Mouse (Mus musculus): ENCODE data around the gene Tmem115.

Tmem115 gene

DNA sequence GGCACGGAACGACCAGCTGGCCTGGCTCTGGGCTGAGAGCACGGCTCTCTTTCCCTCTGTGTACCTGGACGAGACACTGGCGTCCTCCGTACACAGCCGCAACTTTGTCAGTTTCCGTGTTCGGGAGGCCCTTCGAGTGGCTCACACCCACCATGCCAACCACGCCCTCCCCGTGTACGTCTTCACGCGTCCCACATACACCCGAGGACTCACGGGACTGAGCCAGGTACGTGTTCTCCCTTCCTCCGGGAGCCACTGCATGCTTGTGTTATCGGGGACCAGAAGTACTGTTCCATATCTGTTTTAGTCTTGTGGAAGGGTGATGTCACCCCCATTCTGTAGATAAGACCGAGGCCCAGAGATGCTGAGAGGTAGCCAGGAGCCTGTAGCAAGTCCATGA, 37.1 kb downstream of the Tmem115 start:
- 94% methylated on average over 21 of the region's 21 CpGs for WGBS

DNA sequence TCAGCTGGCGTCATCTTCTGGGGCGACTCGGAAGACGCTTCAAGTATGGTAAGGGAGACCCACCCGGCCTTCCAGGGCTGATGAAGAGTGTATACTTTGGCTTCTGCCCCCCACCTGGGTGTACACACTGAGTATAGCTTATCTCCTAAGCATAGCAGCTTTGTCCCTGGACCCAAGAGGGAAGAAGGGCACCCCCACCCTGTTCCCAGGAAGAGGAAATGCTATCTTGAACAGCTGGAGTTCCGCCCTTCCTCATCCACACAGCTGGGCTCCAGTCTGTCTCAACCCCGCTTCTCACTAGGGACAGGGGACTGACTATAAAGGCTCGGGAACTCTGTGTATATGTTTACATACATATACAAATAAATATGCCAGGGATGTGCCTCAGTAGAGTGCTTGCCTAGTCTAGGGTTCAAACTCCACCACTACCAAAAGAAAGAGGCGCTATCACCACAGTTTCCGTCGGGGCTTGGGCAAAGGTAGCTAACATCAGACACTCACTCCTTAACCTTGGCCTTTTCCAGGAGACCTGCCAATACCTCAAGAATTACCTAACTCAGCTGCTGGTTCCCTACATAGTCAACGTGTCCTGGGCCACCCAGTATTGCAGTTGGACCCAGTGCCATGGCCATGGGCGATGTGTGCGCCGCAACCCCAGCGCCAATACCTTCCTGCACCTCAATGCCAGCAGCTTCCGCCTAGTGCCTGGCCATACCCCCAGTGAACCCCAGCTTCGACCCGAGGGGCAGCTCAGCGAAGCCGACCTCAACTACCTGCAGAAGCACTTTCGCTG, 38.0 kb downstream of the Tmem115 start:
- WGBS = 91% methylated on average over 22 of the region's 22 CpGs

DNA sequence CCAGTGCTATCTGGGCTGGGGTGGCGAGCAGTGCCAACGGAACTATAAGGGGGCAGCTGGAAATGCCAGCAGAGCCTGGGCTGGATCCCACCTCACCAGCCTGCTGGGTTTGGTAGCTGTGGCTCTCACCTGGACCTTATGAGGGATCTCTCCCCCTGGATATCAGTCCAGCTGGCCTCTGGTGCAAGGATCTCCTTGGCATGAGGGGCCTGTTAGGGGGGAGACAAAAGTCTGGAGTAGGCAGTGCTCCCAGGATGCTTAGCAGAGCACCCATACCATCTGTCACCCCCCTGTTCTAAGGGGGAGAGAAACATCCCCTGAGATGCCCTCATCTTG, 38.5 kb downstream of the Tmem115 start:
- 98% methylated on average over 2 of the region's 2 CpGs for WGBS

DNA sequence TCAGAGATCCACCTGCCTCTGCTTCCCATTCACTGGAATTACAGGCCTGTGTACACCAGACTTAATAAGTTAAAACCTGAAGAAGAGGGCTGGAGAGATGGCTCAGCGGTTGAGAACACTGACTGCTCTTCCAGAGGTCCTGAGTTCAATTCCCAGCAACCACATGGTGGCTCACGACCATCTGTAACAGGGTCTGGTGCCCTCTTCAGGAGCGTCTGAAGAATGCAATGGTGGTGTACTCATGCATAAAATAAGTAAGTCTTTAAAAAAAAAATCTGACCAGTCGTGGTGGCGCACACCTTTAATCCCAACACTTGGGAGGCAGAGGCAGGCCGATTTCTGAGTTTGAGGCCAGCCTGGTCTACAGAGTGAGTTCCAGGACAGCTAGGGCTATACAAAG, 40.0 kb downstream of the Tmem115 start:
- 82% methylated on average over 6 of the region's 6 CpGs for WGBS

DNA sequence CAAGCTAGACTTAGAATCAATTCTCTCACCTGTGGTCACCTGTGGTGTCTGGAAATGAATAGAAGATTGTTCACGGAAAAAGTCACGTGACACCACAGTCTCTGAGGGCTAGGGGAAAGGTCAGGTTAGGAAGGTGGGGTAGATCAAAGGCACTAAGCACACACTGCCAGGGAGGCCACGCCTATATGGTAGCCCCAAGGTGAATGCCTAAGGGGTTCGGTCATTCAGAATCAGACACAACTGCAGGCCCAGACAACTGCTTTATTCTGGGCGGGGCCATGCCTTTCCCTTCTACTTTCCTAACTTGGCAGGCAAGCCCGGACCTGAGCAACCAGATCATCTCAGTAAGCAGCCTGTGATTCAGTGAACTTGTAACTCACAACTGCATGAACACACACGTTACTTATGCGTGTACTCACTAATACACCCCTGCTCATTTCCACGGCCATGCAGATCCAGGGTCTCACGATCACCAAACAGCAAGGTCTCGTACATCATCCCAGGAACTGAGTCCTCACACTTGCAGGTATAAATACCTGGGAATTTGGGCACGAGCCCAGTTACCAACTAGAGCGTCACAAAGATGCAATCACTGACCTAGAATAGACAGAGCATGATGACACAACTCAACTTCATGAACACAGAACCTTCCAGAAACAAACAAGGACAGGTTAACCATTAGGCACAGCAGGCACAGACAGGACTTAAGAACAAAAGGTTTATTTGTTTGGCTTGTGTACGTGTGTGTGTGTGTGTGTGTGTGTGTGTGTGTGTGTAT, 42.0 kb downstream of the Tmem115 start:
- WGBS = 83% methylated on average over 14 of the region's 14 CpGs

DNA sequence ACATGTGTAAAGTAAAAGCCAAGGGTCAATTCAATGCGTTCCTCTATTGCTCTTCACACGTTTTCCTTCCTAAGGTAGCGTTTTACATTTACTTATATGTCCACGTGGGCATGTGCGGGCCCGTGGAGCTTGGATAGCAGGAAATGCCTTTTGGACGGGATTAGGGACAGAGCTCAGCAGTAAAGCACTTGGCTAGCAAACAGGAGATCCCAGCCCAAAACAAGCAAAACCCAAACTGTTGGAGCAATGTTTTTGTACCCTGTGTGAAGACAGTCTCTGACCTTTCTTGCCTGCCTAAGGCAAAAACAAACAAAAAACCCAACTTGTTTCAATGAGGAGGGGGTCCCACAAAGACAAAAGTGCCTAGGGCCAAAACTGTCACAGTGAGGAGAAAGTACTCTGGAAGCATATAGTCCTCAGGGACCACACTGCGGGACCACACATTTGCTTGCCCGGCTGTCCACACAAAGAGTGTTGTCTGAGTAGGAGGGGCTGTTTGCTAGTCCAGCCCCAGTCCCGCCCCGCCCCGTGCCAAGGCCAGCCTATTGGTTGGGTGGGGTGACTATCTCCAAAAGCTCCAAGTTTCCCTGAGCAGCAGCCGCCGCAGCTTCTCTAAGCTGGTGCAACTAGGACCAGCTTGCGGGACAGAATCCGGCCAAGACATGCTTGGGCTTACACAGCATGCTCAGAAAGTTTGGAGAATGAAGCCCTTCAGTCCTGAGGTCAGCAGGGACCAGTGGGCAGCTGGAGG, 42.8 kb downstream of the Tmem115 start, which contains the start of gene Hyal1:
Gene Hyal1 (plus strand): TSS at position 571 of the 751 bp plus-strand sequence.
- WGBS = 36% methylated on average over 16 of the region's 16 CpGs

DNA sequence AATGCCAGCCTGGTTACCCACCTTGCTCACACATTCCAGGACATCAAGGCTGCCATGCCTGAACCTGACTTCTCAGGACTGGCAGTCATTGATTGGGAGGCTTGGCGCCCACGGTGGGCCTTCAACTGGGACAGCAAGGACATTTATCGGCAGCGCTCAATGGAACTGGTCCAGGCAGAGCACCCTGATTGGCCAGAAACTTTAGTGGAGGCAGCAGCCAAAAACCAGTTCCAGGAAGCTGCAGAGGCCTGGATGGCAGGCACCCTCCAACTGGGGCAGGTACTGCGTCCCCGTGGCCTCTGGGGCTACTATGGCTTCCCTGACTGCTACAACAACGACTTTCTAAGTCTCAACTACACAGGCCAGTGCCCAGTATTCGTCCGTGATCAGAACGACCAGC, 44.1 kb downstream of the Tmem115 start:
- WGBS = 84% methylated on average over 10 of the region's 10 CpGs

DNA sequence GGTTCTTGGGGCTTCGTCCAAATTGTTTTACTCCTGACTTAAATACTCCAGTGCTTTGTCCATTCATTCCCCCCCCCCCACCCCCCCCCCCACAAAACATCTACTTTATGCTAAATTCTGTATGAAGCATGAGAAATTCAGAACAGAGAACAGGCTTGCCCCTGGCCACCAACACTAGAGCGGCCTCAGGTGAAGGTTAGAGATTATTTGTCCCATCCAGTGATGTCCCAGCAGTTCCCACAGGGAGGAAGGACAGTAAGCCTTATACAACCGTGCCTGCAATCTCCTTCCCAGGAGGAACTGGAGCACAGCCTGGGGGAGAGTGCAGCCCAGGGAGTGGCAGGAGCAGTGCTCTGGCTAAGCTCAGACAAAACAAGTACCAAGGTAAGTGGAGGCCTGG, 44.8 kb downstream of the Tmem115 start, which contains the start of gene Naa80:
Gene Naa80 (plus strand): TSS at position 301 of the 400 bp plus-strand sequence.
- WGBS = 73% methylated on average over 3 of the region's 3 CpGs

DNA sequence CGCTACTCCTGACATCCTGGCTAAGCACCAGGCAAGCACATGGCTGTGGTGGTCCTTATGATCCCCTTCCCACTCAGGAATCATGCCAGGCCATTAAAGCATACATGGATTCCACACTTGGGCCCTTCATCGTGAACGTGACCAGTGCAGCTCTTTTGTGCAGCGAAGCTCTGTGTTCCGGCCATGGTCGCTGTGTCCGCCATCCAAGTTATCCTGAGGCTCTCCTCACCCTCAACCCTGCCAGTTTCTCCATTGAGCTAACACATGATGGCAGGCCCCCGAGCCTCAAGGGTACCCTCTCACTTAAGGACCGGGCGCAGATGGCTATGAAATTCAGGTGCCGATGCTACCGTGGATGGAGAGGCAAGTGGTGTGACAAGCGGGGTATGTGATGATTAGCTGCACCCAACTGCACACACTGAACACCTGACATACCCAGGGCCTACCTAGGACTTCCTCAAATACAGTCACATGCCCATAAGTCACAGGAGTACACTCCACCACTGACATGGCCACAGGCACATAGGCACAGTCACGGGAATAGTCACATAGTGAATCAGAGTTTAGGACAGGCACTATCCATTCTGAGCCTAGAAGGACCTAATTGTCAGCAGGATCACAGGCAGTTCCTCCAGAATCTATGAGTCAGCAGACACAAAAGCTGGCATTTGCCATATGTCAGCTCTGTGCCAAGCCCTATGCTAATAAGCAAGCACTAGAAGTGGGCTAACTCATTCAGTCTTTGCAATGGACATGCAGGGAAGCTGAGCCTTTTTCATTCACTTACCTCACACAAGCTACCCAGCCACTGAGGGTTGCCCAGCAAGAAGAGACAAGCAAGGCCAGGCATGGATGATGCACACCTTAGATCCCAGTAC, 45.5 kb downstream of the Tmem115 start:
- whole genome bisulfite sequencing = 91% methylated on average over 14 of the region's 14 CpGs

DNA sequence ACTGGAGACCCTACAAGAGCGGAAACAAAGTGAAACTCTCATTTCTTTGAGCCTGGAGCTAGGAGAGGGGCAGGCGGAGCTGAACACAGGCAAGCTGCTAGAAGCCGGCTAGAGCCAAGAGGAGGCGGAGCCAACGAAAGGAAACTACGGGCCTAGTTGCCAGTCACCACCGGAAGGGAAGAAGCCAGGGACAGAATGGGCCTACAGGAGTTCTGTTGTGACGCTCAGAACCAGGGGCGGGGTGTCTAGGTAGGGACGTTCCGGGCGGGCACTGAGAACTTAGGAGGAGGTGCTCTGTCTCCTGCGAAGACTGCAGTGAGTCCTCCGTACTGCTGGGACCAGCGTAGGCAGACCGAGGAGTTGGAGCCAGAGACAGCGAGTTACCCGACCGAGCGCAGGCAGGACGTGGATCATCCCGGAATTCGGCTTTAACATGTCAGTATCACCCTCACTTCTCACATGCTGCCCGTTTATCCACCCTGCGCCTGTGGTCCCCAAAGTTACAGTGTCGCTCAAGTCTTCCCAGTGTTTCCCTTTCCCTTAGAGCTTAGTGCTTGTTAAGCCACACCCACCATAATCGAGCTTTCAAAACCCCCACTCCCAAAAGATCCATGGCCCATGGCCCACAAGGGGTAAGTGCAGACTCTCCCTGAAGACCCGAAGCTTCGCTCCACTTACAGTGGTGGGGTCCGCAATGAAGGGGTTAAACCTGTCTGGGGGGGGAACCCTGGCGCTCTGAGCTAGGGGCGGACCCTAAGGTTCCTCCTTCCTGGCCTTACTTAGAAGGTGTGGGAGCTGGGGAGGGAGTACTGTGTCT, 47.0 kb downstream of the Tmem115 start, which contains the start of gene Hyal3:
Gene Hyal3 (plus strand): TSS at position 318 of the 817 bp plus-strand sequence.
- under 1% methylated on average over 32 of the region's 32 CpGs for WGBS

DNA sequence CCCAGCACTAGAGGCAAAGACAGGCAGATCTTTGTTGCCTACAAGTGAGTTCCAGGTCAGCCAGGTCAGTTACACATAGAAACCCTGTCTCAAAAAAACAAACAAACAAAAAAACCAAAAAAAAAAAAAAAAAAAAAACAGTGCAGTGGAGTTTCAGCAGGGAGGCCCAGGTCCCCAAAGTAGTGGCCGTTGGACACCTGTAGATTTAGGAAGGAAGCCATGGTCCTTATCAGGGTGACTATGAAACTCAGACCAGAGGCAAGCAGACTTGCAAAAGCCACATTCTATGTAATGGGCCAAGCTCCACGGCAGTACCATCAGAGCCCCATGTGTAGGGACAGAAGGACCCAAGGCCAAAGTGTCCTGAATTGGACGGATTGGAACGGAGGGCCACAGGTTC, 47.8 kb downstream of the Tmem115 start:
- WGBS = 75% methylated on average over 4 of the region's 4 CpGs

DNA sequence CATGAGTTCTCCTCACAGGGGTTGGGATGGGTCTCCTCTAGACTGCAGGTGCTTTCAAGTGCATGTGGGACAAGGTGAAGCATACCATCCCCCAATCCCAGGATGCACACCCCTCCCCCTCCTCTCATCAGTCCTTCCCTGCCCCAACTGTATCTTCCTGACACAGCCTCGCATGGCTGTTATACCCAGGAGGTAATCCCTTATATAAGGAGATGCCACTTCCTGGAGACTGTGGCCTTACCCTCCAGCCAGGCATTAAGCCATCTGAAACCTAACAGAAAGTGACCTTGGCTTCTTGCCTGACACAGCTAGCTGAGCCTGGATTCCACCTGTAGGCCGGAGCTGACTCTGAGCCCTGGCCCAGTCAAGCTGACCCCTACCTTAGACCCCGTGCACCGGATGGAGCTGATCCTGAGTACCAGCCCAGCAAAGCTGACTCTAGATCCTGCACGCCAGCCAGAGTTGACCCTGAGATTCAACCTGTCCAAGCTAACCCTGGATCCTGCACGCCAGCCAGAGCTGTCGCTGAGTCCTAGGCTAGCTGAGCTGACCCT, 48.8 kb downstream of the Tmem115 start:
- 87% methylated on average over 7 of the region's 7 CpGs for WGBS

DNA sequence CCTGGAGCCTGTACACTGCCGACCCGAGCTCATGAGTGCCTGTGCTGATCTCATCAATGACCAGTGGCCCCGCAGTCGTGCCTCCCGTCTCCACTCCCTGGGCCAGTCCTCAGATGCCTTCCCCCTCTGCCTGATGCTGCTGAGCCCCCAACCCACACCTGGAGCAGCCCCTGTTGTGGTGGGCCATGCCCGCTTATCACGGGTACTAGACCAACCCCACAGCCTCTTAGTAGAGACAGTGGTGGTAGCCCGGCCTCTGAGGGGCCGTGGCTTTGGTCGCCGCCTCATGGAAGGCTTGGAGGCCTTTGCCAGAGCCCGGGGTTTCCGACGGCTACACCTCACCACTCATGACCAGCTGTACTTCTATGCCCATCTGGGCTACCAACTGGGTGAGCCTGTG, 49.4 kb downstream of the Tmem115 start:
- 92% methylated on average over 14 of the region's 14 CpGs for WGBS

DNA sequence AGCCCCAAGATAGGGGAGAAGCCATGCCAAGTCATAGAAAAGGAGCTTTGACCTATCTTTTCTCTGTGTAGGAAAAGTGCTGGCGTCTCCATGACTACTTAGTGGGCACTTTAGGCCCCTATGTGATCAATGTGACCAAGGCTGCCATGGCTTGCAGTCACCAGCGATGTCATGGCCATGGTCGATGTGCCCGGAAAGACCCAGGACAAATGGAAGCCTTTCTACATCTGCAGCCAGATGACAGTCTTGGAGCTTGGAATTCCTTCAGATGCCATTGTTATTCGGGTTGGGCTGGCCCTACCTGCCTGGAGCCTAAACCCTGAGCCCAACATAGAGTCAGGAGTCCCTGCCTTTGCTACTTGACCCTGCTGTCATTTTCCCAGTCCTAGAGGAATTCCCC, 52.8 kb downstream of the Tmem115 start:
- 90% methylated on average over 5 of the region's 5 CpGs for WGBS

DNA sequence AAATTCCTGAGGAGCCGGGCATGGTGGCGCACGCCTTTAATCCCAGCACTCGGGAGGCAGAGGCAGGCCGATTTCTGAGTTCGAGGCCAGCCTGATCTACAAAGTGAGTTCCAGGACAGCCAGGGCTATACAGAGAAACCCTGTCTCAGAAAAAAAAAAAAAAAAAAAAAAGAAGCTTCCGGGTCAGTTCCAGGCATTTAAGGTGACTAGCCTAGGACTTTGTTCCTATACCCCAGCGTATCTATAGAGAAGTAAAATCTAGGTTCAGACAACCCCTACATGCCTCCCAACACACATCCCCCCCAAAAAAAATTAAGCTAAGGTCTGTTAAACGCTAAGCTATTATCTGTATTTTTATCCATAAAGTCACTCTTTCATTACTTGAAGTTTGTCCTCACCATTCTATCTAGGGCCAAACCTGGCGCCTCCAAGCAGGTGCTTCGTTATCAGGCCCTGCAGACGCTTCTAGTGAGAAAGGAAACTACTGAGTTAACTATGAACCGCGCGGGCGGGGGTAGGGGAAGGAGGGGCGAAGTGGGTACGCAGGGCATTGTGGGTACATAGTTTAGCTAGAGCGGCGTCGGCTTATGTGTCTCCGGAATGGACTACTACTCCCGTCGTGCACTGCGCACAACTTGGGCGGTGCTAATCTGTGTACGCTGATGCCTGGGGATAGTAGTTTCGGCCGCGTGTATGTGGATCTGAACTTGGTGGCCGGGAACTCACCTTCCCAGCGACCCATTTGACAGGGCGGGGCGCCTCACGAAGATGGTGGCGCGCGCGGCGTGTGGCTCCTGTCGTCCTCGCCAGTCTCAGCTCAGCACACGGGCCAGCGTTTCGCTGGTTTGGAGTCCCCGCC, 53.5 kb downstream of the Tmem115 start, which contains the start of gene Ifrd2:
Gene Ifrd2 (plus strand): TSS at position 669 of the 859 bp plus-strand sequence.
- 11% methylated on average over 46 of the region's 46 CpGs for WGBS

DNA sequence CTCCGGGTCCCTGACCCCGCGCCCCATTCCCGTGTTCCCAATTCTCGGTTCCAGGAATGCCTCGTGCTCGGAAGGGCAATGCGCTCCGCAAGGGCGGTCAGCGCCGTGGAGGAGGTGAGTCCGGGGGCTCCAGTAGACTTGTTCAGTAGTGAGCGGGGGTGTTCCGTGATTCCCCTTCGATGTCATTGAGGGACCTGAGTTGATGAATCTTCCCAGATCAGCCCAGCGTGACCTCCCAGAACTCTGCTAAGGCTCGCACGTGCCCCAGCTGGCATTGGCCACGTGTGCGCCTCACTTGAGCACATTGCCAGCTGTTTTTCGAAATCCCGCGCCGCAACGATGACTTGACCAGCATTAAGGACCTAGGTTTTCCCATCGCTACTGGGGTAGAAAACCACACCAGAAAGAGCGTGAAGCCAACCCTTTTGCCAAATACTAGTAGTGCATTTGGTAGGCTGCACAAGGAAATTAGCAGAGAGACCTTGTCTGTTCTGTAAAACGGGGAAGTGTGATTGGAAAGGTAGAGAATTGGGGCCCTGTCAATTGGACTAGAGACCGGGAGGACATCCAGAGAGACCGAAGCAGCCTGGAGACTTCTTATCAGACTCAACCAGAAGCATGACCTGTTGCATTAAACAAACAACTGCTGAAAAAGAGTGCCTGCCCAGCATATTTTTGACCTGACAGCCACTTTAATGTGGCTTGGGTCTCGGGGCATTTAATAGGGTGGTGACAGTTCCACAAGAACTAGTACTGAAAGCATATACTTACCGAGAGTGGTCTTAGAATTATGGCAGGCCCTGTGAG, 54.3 kb downstream of the Tmem115 start:
- WGBS = 4% methylated on average over 33 of the region's 33 CpGs
